Mouse (Mus musculus): ENCODE data around the gene Rnh1. TPM values are rescaled to one million over a fixed set of nuclear protein-coding genes. Genes with fewer than 3 reads are reported as not detected.

The Rnh1 gene
- polyA plus RNA-seq (2012; rRNA removed), result 34.5 and 36.4 TPM in 2 replicates

DNA sequence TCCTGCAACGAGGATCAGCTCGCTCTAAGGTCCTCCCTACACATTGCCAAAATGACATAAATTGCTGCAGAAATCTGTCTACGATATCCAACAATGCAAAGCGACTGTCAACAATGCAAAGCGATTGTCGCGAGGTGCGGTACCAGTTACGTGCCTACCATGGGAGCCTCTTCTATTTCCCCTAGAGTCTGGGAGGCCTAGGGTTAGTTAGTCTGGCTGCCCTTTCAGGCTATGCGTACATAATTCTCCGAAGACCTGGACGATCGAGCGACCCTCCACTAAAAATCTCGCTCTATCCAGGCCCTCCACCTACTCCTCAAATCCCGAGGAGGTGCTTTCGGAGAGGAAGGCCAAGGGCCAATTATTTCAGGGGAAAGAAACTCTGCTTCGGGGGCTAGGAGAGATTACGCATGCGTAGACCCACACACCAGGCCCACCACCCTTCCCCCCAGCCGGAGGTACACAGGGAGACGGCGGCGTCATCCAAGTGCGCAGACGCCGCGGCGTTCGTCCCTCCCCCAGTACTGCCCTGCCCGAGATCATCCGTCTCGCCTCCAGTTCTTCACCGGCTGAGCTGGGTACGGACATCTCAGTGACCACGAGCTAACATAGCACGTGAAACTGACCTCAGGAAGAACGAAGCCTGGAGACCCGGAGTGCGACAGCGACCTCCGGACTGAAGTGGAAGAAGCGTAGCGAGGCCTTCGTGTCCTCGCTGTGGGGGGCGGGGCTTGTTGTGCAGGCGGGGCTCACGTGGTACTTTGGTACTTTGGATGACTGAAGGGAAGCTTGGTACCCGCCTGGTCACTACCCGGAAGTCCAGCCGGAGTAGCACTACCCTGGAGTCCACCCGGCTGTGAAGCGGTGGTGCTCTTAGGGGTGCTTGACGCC, at the start of gene Rnh1:
TSS of gene Rnh1 (minus strand) at position 742 of the 891 bp plus-strand sequence.
- peak; percentile 88 to 96 for DNase-seq (ENCODE audit: extremely low spot score in 1 of 2, low spot score in 1 of 2)

DNA sequence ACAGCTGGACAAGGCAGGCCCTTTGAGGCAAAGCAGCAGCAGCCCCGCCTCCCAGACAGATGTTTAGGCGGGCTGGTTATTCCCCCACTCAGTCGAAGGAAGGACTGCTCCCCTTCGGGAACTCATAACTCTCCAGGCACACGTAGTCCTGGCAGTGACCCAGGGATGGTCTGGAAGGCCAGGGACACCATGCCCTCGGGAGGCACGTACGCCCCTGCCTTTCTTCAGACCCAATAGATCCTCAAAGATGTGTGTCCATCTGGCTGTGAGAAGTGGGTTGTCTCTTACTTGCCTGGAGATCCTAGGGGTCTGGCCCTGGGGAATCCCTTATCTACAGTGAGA, 49.4 kb upstream of the Rnh1 start:
- DNase-seq (ENCODE audit: extremely low spot score in 1 of 2, low spot score in 1 of 2), result no peak

DNA sequence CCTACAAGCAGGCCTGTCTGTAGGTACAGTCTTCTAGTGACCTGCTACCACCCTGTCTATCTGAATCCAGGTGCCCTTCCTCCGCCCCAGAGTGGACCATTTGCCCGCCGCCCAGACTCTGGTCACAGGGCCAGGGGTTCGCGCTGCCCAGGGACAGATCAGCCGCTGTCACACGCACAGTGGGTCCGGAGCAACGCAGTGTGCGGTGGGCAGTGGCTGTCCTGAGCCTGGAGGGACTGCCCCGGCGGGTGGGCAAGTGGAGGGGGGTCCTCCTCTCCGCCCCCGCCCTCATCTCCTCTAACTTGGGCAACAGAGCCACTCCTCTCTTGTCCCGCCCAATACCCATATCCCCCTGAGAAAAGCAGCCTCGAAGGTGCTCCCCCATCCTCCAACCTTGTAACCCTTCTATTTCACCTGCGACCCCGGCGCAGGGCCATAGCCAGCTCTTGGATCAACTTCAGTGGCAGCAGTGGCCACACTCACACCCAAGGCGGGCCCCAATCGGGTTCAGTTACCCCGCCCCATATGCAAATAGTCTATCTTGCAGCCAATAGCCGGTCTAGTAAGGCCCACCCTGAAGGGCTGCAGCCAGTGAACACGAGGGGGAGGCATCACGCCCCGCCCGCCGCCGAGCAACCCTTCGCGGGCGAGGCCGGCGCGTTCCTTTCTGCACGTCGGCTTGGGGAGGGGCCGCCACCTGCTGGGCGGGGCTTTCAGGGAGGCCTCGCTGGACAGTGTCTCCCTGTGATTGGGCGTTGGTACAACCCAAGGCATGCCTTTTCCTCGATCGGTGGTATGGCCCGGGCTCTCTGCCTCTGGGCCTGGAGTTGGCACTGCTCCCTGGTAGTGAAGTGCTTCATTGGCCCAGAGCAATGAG, 48.8 kb upstream of the Rnh1 start:
- DNase-seq (ENCODE audit: extremely low spot score in 1 of 2, low spot score in 1 of 2), result peak; percentile 89 to 90

DNA sequence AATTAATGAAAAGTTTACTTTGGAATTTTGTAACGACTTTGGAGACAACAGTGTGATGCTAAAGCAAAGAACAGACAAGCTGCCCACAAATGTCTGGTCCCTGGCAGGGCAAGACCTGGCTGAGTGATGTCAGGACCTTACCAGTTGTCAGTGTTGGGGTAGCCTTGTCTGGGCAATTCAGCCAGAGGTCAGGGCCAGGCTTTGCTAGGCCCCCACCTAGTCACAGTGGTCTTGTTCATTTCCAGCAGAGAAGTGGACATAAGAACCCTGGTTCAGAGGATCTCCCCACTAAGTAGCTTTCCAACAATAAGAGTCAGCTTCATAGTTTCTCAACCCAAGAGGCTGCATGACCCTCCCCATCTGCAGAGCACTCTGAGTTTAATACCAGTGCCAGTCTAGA, 47.7 kb upstream of the Rnh1 start:
- DNase-seq (ENCODE audit: extremely low spot score in 1 of 2, low spot score in 1 of 2), result no peak

DNA sequence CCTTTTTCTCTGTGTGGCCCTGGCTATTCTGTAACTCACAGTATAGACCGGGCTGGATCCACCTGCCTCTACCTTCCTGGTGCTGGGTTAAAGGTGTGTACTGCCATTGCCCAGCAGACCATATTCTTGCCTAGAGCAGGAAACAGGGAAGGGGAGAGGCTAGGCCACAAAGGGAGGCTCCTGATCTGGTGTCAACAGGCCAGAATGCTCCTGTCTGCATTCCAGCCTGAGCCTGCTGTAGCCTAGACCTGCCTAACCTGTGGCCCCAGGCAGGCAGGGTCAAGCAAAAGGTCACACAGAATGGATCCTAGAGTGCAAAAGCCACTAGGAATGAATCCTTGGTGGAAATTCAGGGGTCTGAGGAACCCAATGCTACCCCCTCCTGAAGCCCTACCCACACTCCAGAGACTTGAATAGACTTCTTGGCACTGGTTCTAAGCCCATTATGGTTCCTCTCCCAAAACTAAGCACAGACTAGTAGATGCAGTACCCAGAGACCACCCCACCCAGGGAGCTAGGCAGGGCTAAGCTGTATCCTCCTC, 47.0 kb upstream of the Rnh1 start:
- DNase-seq (ENCODE audit: extremely low spot score in 1 of 2, low spot score in 1 of 2), result no peak

DNA sequence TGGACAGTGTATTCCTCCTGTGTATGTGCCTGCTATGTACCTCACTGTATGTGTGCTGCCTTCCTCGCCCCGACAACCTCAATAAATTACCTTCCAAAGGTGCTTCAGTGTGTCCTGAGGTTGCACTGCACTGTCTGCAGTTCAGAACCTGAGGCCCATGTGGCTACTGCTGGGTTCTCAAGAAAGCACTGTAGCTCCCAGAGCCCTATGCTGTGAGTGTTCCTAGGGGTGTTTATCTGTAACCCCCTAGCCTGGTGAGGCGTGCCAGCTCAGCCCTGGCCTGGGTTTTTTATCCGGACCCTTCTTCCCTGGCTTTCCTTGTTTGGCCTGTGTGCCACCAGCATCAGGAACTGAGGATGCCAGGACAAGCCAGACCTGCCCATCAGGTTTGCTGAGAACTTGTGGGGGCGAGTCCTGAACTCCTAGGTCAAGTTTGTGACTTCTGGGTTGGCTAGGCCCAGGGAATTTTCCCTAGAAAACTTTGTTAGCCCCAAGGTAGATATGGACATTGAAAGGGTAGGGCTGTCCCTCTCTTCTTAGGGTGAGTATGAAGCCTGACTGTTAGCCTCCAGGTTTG, 46.0 kb upstream of the Rnh1 start:
- DNase-seq (ENCODE audit: extremely low spot score in 1 of 2, low spot score in 1 of 2), result no peak

DNA sequence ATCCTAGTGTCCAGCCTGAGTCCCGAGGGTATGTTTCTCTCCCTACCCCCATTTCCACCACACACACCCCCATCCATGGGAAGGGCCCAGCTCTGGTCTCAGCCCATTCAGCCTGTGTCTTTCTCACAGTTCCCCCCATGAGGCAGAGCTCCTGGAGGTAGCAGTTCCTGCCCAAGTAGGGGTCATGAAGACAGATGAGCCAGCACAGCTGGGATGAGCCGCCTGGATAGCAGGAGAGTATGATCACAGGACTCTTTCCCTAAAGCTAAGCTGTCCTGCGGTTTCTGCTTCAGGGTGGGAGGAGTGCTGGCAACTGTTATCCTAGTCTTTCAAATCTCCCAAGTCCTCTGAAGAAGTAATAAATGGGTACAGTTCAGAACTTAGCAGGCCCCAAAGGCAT, 45.5 kb upstream of the Rnh1 start:
- DNase-seq (ENCODE audit: extremely low spot score in 1 of 2, low spot score in 1 of 2), result no peak

DNA sequence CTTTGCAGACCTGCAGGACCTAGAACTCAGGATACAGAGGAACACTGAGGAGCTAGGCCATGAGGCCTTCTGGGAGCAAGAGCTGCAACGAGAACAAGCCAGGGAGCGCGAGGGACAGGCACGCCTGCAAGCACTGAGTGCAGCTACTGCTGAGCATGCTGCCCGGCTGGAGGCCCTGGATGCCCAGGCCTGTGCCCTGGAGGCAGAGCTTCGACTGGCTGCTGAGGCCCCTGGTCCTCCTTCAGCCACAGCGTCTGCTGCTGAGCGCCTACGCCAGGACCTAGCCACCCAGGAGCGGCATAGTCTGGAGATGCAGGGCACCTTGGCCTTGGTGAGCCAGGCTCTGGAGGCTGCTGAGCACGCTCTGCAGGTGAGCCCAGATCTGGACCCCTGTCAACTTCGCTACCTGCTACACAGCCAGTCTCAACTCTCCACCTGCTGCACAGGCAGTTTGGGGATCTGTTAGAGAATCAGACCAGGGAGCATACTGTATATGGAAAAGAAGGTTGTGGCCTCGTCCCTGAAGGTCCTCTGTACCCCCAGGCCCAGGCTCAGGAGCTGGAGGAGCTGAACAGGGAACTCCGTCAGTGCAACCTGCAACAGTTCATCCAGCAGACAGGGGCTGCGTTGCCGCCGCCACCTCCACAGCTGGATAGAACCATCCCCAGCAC, 44.8 kb upstream of the Rnh1 start:
- no peak for DNase-seq (ENCODE audit: extremely low spot score in 1 of 2, low spot score in 1 of 2)

DNA sequence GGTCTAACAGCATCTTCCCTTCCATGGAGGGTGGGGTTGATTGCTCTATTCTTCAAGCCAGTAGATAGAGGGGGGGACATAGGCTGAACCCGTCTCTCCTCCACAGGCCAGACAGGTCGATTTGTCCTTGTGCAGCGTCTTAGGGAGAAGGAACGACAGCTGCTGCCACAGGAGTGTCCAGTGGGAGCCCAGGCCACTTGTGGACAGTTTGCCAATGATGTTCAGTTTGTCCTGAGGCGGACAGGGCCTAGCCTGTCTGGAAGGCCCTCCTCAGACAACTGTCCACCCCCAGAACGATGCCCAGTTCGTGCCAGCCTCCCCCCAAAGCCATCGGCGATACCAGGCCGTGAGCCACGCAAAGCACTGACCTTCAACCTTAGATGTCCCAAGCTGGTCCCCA, 44.2 kb upstream of the Rnh1 start:
- no peak for DNase-seq (ENCODE audit: extremely low spot score in 1 of 2, low spot score in 1 of 2)

DNA sequence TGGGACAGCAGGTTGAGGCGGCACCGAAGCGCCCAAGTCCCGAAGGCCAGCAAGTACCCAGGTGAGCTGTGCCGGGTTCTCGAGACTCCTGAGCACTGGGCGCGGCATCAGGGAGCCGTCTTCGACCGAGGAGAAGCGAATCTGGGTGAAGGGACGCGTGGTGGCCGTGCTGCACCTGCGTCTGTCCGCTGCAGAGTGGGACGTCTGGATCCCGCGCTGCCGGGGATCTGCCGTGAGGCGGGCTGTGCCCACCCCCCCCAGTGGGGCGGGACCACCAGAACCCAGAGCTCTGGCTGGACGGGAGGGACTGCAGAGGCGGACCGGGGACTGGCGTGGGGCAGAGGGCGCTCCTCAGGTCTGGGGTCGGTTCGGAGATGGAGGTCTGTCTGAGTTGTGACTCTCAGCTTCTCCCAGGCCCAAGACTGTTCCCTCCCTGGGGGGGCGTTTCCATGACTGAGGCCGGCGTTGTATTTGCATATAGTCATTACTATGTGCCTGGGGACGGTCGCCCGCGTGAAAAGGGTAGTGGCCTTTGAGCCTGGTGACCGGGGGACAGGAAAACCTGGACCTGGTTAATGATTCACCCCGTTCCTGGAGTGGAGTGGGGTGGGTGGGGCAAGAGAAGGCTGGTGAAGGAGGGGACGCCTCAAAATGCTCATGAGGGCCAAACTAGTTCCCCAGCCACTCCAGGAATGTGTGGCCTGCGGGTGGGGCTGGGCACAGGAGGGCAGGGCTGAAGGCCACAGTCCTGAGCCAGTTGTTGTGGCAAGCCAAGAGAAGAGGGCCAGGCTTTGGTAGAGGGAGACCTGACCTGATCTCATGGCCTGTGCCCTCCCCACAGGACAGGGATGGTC, 43.5 kb upstream of the Rnh1 start:
- DNase-seq (ENCODE audit: extremely low spot score in 1 of 2, low spot score in 1 of 2), result no peak

DNA sequence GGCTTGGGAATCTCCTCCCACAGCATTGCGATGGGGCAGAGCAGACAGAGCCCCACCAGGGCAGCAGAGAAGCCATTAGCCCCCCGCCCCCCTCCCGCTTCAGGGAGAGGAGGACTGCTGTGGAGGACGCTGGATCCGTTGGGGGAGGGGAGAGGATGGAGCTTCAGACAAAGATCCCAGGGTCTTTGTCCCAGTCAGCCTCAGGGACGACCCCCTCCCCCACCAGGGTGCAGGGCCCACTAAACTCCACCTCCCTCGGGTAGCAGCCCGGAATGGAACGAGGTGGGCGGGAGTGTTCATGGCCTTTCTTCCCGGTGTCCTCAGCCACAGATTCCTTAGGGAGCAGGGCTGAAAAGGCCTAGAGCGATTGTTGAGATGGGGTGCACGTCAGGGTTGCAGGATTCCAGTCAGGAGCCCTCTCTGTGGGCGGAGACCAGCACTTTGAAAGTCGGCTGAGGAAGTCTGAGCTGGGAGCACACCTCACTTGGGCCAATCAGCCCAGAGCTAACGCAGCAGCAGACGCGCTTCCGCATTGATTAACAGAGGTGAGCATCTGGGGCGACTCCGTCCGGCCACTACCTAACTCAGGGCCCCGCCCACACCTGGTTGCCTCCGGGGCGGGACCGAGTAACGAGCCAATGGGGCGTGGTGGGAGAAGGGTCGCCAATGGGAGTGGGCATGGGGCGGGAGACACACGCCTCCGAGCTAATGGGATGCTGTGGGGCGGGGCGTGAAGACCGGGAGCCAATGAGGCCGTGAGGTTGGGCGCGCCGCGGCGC, 42.6 kb upstream of the Rnh1 start, which contains the start of gene Rassf7:
TSS of gene Rassf7 (plus strand) at position 760 of the 779 bp plus-strand sequence.
- DNase-seq (ENCODE audit: extremely low spot score in 1 of 2, low spot score in 1 of 2), result peak; percentile 66 to 81

DNA sequence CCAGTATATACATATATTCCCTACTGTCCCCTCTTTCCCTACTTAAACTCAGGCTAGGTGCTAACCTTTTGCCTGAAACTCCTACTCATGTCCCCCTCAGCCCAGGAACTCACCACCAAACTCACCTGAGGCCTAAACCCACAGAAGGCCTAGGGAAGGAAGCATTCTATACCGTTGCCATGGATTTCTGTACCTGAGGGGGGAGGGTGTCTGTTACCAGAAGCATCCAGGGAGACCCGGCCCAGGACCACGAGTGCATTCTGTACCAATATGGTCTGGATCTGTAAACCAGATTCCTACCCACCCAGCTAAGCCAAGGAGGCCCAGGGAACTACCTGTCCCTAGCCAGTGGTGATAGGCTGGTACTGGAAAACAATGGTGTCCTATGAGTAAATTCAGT, 41.7 kb upstream of the Rnh1 start:
- no peak for DNase-seq (ENCODE audit: extremely low spot score in 1 of 2, low spot score in 1 of 2)

DNA sequence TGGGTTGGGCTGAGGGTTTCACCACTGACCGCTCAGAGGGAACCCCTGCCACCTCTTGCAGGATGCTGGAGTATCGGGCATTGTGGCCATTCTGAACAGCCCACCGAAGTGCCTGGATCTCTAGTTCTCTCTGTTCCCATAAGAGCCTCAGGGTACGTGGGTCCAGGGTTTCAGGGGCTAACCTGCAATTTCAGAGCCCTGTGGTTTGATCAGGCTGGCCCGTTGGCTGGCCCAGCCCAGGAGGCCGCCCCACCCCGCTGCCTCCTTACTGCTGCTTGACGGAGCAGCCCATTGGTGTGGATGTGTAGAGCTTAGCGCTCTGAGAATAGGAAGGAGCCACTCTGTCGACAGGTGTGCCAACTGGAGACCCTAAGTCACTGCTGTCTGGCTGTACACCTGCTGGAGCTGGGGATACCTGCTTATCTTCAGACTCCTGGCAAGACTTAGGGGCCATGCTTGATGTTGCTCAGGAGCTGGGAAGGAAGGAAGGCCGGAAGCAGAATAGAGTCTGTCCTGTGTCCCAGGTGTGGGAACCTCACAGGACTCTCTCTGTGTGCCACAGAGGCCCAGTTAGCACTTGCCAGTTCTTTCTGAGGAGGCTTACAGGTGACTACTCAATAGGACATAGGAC, 41.1 kb upstream of the Rnh1 start, which contains the start of gene Lmntd2:
TSS of gene Lmntd2 (minus strand) at position 476 of the 631 bp plus-strand sequence.
- DNase-seq (ENCODE audit: extremely low spot score in 1 of 2, low spot score in 1 of 2), result no peak

DNA sequence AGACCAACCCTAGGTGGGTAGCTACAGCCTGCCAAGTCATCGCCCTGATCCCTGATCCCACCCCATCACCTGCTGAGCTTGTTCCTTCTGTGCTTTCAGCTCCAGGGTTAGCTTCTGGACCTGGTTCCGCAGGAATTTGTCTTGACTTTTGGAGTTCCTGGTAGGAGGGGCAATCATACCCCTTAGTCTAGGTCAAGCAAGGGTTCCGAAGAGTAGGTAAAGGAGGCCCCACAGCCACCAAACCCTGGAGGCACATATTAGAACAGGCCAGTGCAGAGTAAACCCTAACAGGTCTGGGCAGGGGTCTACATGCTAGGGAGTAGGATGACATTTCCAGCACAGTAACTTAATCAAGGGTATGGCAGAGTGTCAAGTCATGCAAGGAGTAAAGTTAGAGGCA, 40.5 kb upstream of the Rnh1 start:
- no peak for DNase-seq (ENCODE audit: extremely low spot score in 1 of 2, low spot score in 1 of 2)

DNA sequence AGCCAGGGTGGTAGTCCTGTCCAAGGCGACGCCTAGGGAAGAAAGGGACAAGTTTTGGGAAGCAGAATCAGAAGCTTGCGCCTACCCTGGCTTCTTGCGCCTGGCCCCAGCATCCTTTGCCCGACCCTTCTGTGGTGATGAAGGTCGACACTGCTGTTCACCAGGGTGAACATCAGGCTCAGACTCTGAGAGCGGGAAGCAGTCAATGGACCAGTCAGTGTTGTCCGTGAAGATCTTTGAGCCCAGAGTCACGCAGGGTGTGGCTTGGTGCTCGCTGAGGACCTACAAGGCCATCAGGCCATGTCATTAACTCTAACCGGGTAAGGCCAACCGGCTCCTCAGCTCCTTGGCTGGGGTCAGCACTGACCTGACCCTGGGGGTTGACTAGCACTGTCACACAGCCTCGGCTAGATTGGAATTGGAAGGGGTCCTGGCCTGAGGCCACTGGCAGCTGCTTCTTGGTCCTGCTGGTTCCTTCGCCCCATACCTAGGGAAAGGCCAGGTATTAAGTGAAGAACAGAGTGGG, 38.0 kb upstream of the Rnh1 start:
- no peak for DNase-seq (ENCODE audit: extremely low spot score in 1 of 2, low spot score in 1 of 2)

DNA sequence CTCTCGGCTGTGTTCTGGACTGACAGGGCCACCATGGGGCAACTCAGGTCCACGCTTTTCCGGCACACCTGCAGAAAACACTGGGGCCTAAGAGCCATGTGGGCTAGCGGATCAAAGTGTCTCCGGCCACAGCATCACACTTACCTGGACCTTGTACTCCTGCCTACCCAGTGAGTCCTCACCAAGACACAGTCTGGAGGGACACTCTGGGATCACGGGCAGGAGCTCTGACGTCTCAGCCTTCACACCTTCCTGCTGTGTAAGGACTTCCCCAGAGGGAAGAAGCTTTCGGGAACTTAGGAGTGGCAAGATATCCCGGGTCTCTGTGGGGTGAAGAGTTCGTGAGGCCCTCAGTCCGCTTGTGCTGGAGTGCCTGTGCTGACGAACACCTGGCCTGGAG, 37.5 kb upstream of the Rnh1 start:
- no peak for DNase-seq (ENCODE audit: extremely low spot score in 1 of 2, low spot score in 1 of 2)

DNA sequence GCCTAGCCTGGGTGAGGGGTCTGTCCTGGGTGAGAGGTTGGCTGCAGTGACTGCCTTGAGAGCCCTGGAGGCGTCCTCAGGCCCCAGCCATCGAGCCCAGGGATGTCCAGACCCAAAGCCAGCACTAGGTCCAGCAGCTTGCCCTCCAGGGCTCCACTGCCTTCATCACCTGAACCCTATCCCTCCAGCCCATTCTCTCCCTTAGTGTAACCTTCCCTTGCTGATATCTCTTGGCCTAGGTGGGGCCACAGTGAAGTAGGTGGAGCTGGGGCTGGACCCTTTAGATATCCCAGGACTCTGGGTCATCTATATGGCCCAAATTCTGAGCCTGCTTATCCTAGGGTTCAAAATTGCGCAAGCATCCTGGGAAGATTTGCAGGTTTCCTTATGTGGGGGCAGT, 36.9 kb upstream of the Rnh1 start:
- no peak for DNase-seq (ENCODE audit: extremely low spot score in 1 of 2, low spot score in 1 of 2)
